Mouse (Mus musculus) heart, embryonic 11.5 days (tissue): ENCODE measurements around the gene Kiz. TPM values are rescaled to one million over a fixed set of nuclear protein-coding genes. Genes with fewer than 3 reads are reported as not detected.

Experiments used
- ATAC-seq: fragments of 200-750 bp; cut with Nextera tagmentation; replicated peaks from 2 replicates; pipeline ENCODE4 v1.8.0; 2017; ENCODE audit warnings: moderate library complexity; ENCODE audit not compliant: insufficient number of reproducible peaks, low FRiP score, low TSS enrichment
- H3K27ac ChIP-seq: fragments of 300-500 bp; sonication (generic); 2 replicates; pipeline ENCODE4 v1.5.1; 2014; ENCODE audit warnings: mild to moderate bottlenecking, low read depth, low read length
- H3K27me3 ChIP-seq: fragments of 300-500 bp; sonication (generic); 2 replicates; pipeline ENCODE4 v1.6.1; 2014; ENCODE audit warnings: mild to moderate bottlenecking, low read length, mixed read lengths; ENCODE audit not compliant: control insufficient read depth, insufficient read depth
- H3K36me3 ChIP-seq: fragments of 300-500 bp; sonication (generic); 2 replicates; pipeline ENCODE4 v1.6.1; 2014; ENCODE audit warnings: mild to moderate bottlenecking, low read length, moderate library complexity, mixed read lengths; ENCODE audit not compliant: control insufficient read depth, insufficient read depth
- H3K4me1 ChIP-seq: fragments of 300-500 bp; sonication (generic); 2 replicates; pipeline ENCODE4 v1.6.1; 2014; ENCODE audit warnings: low read length; ENCODE audit not compliant: control insufficient read depth, insufficient read depth
- H3K4me2 ChIP-seq: fragments of 300-500 bp; sonication (generic); 2 replicates; pipeline ENCODE4 v1.6.1; 2014; ENCODE audit warnings: mild to moderate bottlenecking, moderate library complexity
- H3K4me3 ChIP-seq: fragments of 300-500 bp; sonication (generic); 2 replicates; pipeline ENCODE4 v1.5.1; 2014; ENCODE audit warnings: low read depth, low read length
- H3K9ac ChIP-seq: fragments of 300-500 bp; sonication (generic); 2 replicates; pipeline ENCODE4 v1.6.1; 2014; ENCODE audit warnings: mild to moderate bottlenecking, low read depth, low read length, moderate library complexity
- H3K9me3 ChIP-seq: fragments of 300-500 bp; sonication (generic); replicated peaks from 2 replicates; pipeline ENCODE4 v1.6.1; 2016; ENCODE audit warnings: low read length; ENCODE audit not compliant: control insufficient read depth
- WGBS: fragments of 180-500 bp; shearing (Covaris S2); extraction: QIAGEN DNeasy Blood & Tissue Kit; methylation state at CpG from one replicate; pipeline ENCODE4 v1.1.7; 2014; ENCODE audit not compliant: insufficient replicate concordance; 5-methylcytosine and 5-hydroxymethylcytosine counted together
- polyA plus RNA-seq: library from polyadenylated mRNA; unstranded; fragments of >200 nt; fragmentation: Nextera tagmentation; extraction: Ambion mirVana; gene quantifications from 2 replicates; pipeline ENCODE4 v1.2.1, GENCODE M21; 2014

Gene Kiz
- polyA plus RNA-seq, 1 experiment from 2014 or later = 20.9 TPM

- no peak overlapping the region for H3K9ac ChIP-seq
- H3K4me2 ChIP-seq = no peak overlapping the region
- H3K4me3 ChIP-seq = no peak overlapping the region
- ATAC-seq = no peak
- H3K4me1 ChIP-seq = no peaks in the 10 kb centered on the region
- no peaks in the 10 kb centered on the region for H3K27me3 ChIP-seq
- no peak overlapping the region for H3K27ac ChIP-seq
- no peaks in the 10 kb centered on the region for H3K9me3 ChIP-seq
- H3K36me3 ChIP-seq = no peaks in the 10 kb centered on the region
- WGBS = 88% methylated on average over 7 of the region's 7 CpGs
Measured at GRCm38 (mm10) chr2:146873881-146874441, 18.3 kb downstream of the Kiz start.

GRCm38 (mm10) chr2:146877423-146878098 is 21.9 kb downstream of the Kiz start:
- no peak for ATAC-seq
- no peaks in the 10 kb centered on the region for H3K9me3 ChIP-seq
- no peaks in the 10 kb centered on the region for H3K36me3 ChIP-seq
- H3K4me2 ChIP-seq = no peak overlapping the region
- H3K4me3 ChIP-seq = no peak overlapping the region
- no peak overlapping the region for H3K27ac ChIP-seq
- no peaks in the 10 kb centered on the region for H3K27me3 ChIP-seq
- no peaks in the 10 kb centered on the region for H3K4me1 ChIP-seq
- WGBS = 95% methylated on average over 1 of the region's 1 CpGs
- H3K9ac ChIP-seq = no peak overlapping the region

- H3K4me2 ChIP-seq = no peak overlapping the region
- H3K36me3 ChIP-seq = no peaks in the 10 kb centered on the region
- WGBS = 87% methylated on average over 4 of the region's 4 CpGs
- H3K27ac ChIP-seq = no peak overlapping the region
- no peak overlapping the region for H3K9ac ChIP-seq
- H3K9me3 ChIP-seq = no peaks in the 10 kb centered on the region
- no peaks in the 10 kb centered on the region for H3K27me3 ChIP-seq
- no peak for ATAC-seq
- H3K4me3 ChIP-seq = no peak overlapping the region
- no peaks in the 10 kb centered on the region for H3K4me1 ChIP-seq
Measured at GRCm38 (mm10) chr2:146881623-146882022, 26.0 kb downstream of the Kiz start.

- no peaks in the 10 kb centered on the region for H3K27me3 ChIP-seq
- no peak overlapping the region for H3K4me2 ChIP-seq
- H3K4me1 ChIP-seq = no peaks in the 10 kb centered on the region
- H3K9ac ChIP-seq = no peak overlapping the region
- H3K27ac ChIP-seq = no peak overlapping the region
- no peaks in the 10 kb centered on the region for H3K9me3 ChIP-seq
- no peaks in the 10 kb centered on the region; the same call in 1 of the 2 replicates for H3K36me3 ChIP-seq
- WGBS = 68% methylated on average over 8 of the region's 8 CpGs
- ATAC-seq = no peak
- H3K4me3 ChIP-seq = no peak overlapping the region
Measured at GRCm38 (mm10) chr2:146884291-146884855, 28.7 kb downstream of the Kiz start.

- no peaks in the 10 kb centered on the region for H3K4me1 ChIP-seq
- no peaks in the 10 kb centered on the region for H3K27me3 ChIP-seq
- no peaks in the 10 kb centered on the region; the same call in 1 of the 2 replicates for H3K36me3 ChIP-seq
- WGBS = 74% methylated on average over 4 of the region's 4 CpGs
- ATAC-seq = no peak
- no peak overlapping the region for H3K9ac ChIP-seq
- H3K4me2 ChIP-seq = no peak overlapping the region
- no peak overlapping the region for H3K4me3 ChIP-seq
- H3K9me3 ChIP-seq = no peaks in the 10 kb centered on the region
- H3K27ac ChIP-seq = no peak overlapping the region; the same call in 1 of the 2 replicates
Measured at GRCm38 (mm10) chr2:146888786-146889414, 33.2 kb downstream of the Kiz start.

GRCm38 (mm10) chr2:146898977-146899376 is 43.3 kb downstream of the Kiz start:
- no peak overlapping the region for H3K9ac ChIP-seq
- H3K27ac ChIP-seq = no peak overlapping the region
- H3K9me3 ChIP-seq = no peaks in the 10 kb centered on the region
- H3K36me3 ChIP-seq = no peaks in the 10 kb centered on the region
- H3K4me2 ChIP-seq = no peak overlapping the region
- no peaks in the 10 kb centered on the region for H3K4me1 ChIP-seq
- no peak overlapping the region for H3K4me3 ChIP-seq
- ATAC-seq = no peak
- H3K27me3 ChIP-seq = no peaks in the 10 kb centered on the region

- H3K36me3 ChIP-seq = no peaks in the 10 kb centered on the region
- no peak overlapping the region for H3K9ac ChIP-seq
- 85% methylated on average over 3 of the region's 3 CpGs for WGBS
- H3K4me1 ChIP-seq = no peaks in the 10 kb centered on the region; the same call in 1 of the 2 replicates
- H3K4me3 ChIP-seq = no peak overlapping the region
- H3K27me3 ChIP-seq = no peaks in the 10 kb centered on the region
- no peak for ATAC-seq
- H3K9me3 ChIP-seq = no peaks in the 10 kb centered on the region
- H3K4me2 ChIP-seq = no peak overlapping the region
- no peak overlapping the region for H3K27ac ChIP-seq
Measured at GRCm38 (mm10) chr2:146916085-146916484, 60.4 kb downstream of the Kiz start.

- H3K9ac ChIP-seq = no peak overlapping the region
- H3K4me2 ChIP-seq = no peak overlapping the region
- H3K27me3 ChIP-seq = no peaks in the 10 kb centered on the region
- no peak for ATAC-seq
- H3K4me3 ChIP-seq = no peak overlapping the region
- WGBS = 54% methylated on average over 3 of the region's 3 CpGs
- H3K36me3 ChIP-seq = no peaks in the 10 kb centered on the region
- H3K4me1 ChIP-seq = no peaks in the 10 kb centered on the region; the same call in 1 of the 2 replicates
- H3K27ac ChIP-seq = no peak overlapping the region
- no peaks in the 10 kb centered on the region for H3K9me3 ChIP-seq
Measured at GRCm38 (mm10) chr2:146917770-146918169, 62.1 kb downstream of the Kiz start.
